Mouse (Mus musculus): ENCODE results near the gene Clec16a. TPM values are rescaled to one million over a fixed set of nuclear protein-coding genes. Genes with fewer than 3 reads are reported as not detected.

The Clec16a gene
- polyA plus RNA-seq, 1 experiment from 2014 or later = 29.6 TPM

DNA sequence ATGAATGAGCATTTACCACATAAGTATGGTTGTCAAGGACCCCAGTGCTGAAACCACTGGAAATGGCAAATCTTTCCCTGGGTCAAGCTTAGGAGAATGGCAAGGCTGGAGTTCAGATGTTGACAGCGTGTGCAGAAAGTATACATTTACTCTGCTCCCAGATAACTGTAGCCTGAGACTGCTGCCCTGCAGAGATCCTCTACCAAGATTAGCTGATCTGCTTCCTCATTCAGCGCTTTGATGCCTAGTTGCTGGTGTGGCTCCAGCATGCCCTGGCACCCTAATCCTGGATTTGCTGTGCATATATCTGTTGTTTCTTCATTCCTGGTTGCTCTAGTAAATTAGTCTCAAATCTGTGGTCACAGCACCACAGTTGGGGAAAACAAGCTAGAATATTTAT lies 8.7 kb downstream of the Clec16a start:
- 85% methylated on average over 2 of the region's 2 CpGs for WGBS
- H3K9ac ChIP-seq (ENCODE audit: low read depth, low read length) = no peak overlapping the region
- peaks cover 10% of the 10 kb centered on the region for H3K4me1 ChIP-seq (ENCODE audit: control insufficient read depth, insufficient read depth, low read length)

DNA sequence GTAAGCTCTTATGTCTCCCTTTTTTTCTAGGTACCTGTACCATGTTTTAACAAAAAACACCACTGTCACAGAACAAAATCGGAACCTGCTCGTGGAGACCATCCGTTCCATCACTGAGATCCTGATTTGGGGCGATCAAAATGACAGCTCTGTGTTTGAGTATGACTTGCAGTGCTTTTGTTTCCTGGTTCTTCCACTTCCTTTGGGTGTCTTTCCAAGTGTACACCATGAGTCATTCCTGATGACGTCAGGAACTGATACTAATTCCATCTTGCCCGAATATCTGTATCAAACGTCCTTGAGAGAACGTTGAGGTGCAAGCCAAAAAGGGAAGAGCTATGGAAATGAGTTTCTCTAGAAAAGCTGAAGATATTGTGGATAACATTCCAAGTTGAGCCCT lies 14.9 kb downstream of the Clec16a start:
- no peak overlapping the region for H3K9ac ChIP-seq (ENCODE audit: low read depth, low read length)
- H3K4me3 ChIP-seq (ENCODE audit: low read depth, low read length) = no peak overlapping the region
- H3K4me1 ChIP-seq (ENCODE audit: control insufficient read depth, insufficient read depth, low read length) = no peaks in the 10 kb centered on the region
- no peak for ATAC-seq (ENCODE audit: low read depth)
- 91% methylated on average over 8 of the region's 8 CpGs for WGBS
- H3K27ac ChIP-seq (replicated peaks; ENCODE audit: low read depth, low read length) = no peak overlapping the region
- DNase-seq (ENCODE audit: low spot score) = no peak
- H3K9me3 ChIP-seq (ENCODE audit: control insufficient read depth, low read length) = no peaks in the 10 kb centered on the region
- H3K27me3 ChIP-seq (replicated peaks; ENCODE audit: control insufficient read depth, insufficient read depth, low read length) = no peaks in the 10 kb centered on the region
- H3K36me3 ChIP-seq (ENCODE audit: control insufficient read depth, insufficient read depth, low read length) = peaks cover 20% of the 10 kb centered on the region; the same call in 1 of the 2 replicates
- H3K4me2 ChIP-seq (ENCODE audit: low read depth, low read length) = no peak overlapping the region

More for the DNA sequence above, 8.7 kb downstream of the Clec16a start:
- Histone ChIP-seq H3K36me3 (ENCODE audit: control insufficient read depth, insufficient read depth, low read length) (no peaks in the 10 kb centered on the region), H3K9me3 (ENCODE audit: control insufficient read depth, low read length) (no peaks in the 10 kb centered on the region), H3K27ac (replicated peaks; ENCODE audit: low read depth, low read length) (no peak overlapping the region), H3K4me2 (ENCODE audit: low read depth, low read length) (no peak overlapping the region), H3K4me3 (ENCODE audit: low read depth, low read length) (no peak overlapping the region), H3K27me3 (replicated peaks; ENCODE audit: control insufficient read depth, insufficient read depth, low read length) (no peaks in the 10 kb centered on the region)
- ATAC-seq (ENCODE audit: low read depth) = no peak
- DNase-seq (ENCODE audit: low spot score) = no peak

DNA sequence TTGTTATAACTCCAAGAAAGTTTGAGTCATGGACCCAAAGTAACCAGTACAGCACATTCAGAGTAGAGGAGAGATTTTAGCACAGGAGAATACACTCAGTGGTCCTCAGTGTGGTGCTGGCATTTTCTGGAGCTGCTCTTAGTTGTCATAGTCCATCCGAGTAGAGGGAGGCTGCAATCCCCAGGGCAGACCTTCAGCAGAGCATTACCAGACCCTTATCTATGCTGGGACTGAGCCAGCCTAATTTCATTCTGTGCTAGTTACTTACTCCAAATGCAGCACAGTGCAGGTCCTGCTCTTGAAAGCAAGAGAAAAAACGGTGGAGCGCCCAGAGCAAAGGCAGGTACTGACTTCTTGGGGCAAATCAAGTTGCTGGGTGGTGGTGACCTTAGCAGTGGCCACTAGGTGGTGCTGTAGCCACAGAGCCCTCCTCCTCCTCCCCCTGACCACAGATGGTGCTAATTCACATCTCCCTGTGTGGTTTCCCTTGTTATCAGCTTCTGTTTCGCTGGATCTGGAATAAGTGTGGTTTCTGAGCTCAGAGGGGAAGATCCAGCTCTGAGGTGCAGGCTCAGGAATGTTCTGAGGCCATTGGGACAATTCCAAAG lies 20.2 kb downstream of the Clec16a start:
- Histone ChIP-seq H3K36me3 (ENCODE audit: control insufficient read depth, insufficient read depth, low read length) (peaks cover 28% of the 10 kb centered on the region), H3K4me2 (ENCODE audit: low read depth, low read length) (no peak overlapping the region), H3K9ac (ENCODE audit: low read depth, low read length) (no peak overlapping the region), H3K4me3 (ENCODE audit: low read depth, low read length) (no peak overlapping the region), H3K27ac (replicated peaks; ENCODE audit: low read depth, low read length) (no peak overlapping the region), H3K9me3 (ENCODE audit: control insufficient read depth, low read length) (no peaks in the 10 kb centered on the region), H3K27me3 (replicated peaks; ENCODE audit: control insufficient read depth, insufficient read depth, low read length) (no peaks in the 10 kb centered on the region), H3K4me1 (ENCODE audit: control insufficient read depth, insufficient read depth, low read length) (no peaks in the 10 kb centered on the region)
- ATAC-seq (ENCODE audit: low read depth) = peak; percentile 80
- 31% methylated on average over 4 of the region's 4 CpGs for WGBS
- DNase-seq (ENCODE audit: low spot score) = peak; percentile 80

DNA sequence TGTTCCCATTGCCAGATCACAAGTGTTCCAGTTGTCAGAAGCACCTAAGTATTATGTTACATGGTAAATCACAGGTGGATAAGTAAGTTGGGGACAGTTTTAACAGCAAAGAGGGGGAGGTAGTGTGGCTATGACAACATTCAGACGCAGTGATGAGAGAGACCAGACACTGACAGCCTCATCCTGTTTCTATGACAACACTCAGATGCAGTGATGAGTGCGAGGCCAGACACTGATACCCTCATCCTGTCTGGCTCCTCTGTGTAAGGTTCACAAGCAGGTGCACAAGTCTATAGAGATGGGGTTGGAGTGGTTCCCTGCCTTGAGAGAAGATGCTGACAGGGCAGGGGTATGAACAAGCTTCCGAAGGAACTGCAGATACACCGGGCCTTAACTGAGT lies 22.0 kb downstream of the Clec16a start:
- Histone ChIP-seq H3K4me2 (ENCODE audit: low read depth, low read length) (no peak overlapping the region), H3K4me1 (ENCODE audit: control insufficient read depth, insufficient read depth, low read length) (no peaks in the 10 kb centered on the region), H3K9me3 (ENCODE audit: control insufficient read depth, low read length) (no peaks in the 10 kb centered on the region), H3K36me3 (ENCODE audit: control insufficient read depth, insufficient read depth, low read length) (peaks cover 25% of the 10 kb centered on the region), H3K27me3 (replicated peaks; ENCODE audit: control insufficient read depth, insufficient read depth, low read length) (no peaks in the 10 kb centered on the region), H3K9ac (ENCODE audit: low read depth, low read length) (no peak overlapping the region), H3K27ac (replicated peaks; ENCODE audit: low read depth, low read length) (no peak overlapping the region), H3K4me3 (ENCODE audit: low read depth, low read length) (no peak overlapping the region)
- no peak for DNase-seq (ENCODE audit: low spot score)
- WGBS = 93% methylated on average over 4 of the region's 4 CpGs
- ATAC-seq (ENCODE audit: low read depth) = no peak

DNA sequence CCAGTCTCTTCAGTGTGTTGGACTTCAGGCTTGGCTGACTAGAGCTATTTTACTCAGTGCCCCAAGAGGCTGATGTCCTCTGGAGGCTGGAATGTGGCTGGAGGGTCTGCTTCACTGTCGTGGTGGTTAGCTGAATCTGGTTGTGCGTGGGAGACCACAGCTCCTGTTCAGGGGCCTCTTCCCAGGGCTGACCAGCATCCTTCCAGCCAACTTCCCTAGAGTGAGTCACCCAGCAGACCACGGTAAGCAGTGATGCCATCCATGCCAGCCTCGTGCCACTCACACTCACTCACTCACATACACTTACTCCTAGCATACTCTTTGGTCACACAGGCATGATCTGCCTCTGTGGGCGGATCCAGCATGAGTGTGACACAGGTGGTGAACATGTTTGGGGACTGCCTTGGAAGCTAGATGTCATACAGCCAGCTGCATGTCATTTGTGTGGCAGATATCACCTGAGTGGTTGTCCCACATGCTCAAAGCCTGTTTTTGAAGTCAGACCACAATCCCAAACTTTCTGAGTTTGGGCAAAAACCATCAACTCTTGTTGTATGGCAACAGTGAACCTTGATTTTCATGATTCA lies 24.8 kb downstream of the Clec16a start:
- Histone ChIP-seq H3K9ac (ENCODE audit: low read depth, low read length) (no peak overlapping the region), H3K36me3 (ENCODE audit: control insufficient read depth, insufficient read depth, low read length) (peaks cover 35% of the 10 kb centered on the region), H3K4me2 (ENCODE audit: low read depth, low read length) (no peak overlapping the region), H3K4me1 (ENCODE audit: control insufficient read depth, insufficient read depth, low read length) (no peaks in the 10 kb centered on the region), H3K9me3 (ENCODE audit: control insufficient read depth, low read length) (no peaks in the 10 kb centered on the region), H3K4me3 (ENCODE audit: low read depth, low read length) (no peak overlapping the region), H3K27ac (replicated peaks; ENCODE audit: low read depth, low read length) (no peak overlapping the region), H3K27me3 (replicated peaks; ENCODE audit: control insufficient read depth, insufficient read depth, low read length) (no peaks in the 10 kb centered on the region)
- ATAC-seq (ENCODE audit: low read depth) = no peak
- DNase-seq (ENCODE audit: low spot score) = no peak
- 76% methylated on average over 5 of the region's 5 CpGs for WGBS

DNA sequence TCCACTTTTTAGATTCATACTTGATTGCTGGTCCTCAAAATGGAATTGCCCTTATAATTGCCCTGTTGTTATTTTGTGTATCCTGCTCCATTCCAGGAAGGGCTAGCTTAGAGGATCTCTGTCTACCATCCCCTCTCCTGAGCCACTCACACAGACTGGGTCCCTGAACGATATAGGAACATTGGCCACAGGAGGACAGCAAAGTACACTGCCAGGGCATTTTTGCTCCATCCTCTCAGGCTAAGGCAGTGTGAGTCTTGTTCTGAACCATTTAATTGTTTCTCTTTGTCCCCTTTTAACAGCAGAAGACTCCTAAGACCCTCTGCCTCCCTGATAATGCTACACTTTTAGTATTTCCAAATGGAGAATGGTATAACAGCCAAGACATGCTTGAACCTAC lies 25.6 kb downstream of the Clec16a start:
- 68% methylated on average over 1 of the region's 1 CpGs for WGBS
- H3K9me3 ChIP-seq (ENCODE audit: control insufficient read depth, low read length) = no peaks in the 10 kb centered on the region
- H3K4me2 ChIP-seq (ENCODE audit: low read depth, low read length) = no peak overlapping the region
- no peak overlapping the region for H3K4me3 ChIP-seq (ENCODE audit: low read depth, low read length)
- H3K36me3 ChIP-seq (ENCODE audit: control insufficient read depth, insufficient read depth, low read length) = peaks cover 37% of the 10 kb centered on the region
- H3K27ac ChIP-seq (replicated peaks; ENCODE audit: low read depth, low read length) = no peak overlapping the region
- H3K9ac ChIP-seq (ENCODE audit: low read depth, low read length) = no peak overlapping the region
- H3K4me1 ChIP-seq (ENCODE audit: control insufficient read depth, insufficient read depth, low read length) = no peaks in the 10 kb centered on the region
- no peak for DNase-seq (ENCODE audit: low spot score)
- no peak for ATAC-seq (ENCODE audit: low read depth)
- H3K27me3 ChIP-seq (replicated peaks; ENCODE audit: control insufficient read depth, insufficient read depth, low read length) = no peaks in the 10 kb centered on the region

DNA sequence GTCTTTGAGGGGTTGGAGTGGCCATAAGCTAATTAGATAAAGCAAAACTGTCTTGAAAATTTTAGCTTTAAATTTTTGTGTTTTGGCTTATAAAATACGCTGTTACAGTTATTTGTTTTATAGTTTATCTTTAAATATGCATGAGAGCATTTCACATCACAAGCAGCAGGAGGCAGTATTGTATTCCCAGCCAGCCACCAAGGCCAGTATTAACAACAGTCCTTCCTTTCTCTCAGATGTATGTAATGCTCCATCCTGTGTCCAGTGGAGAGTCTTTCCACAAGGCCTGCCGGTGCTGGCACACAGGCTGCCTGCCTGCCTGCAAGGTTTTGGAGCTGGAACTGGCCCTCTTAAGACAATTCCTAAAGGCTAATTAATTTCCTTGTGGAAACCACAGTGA lies 26.7 kb downstream of the Clec16a start:
- Histone ChIP-seq H3K27me3 (replicated peaks; ENCODE audit: control insufficient read depth, insufficient read depth, low read length) (no peaks in the 10 kb centered on the region), H3K9ac (ENCODE audit: low read depth, low read length) (no peak overlapping the region), H3K36me3 (ENCODE audit: control insufficient read depth, insufficient read depth, low read length) (peaks cover 43% of the 10 kb centered on the region), H3K9me3 (ENCODE audit: control insufficient read depth, low read length) (no peaks in the 10 kb centered on the region), H3K4me1 (ENCODE audit: control insufficient read depth, insufficient read depth, low read length) (no peaks in the 10 kb centered on the region), H3K27ac (replicated peaks; ENCODE audit: low read depth, low read length) (no peak overlapping the region), H3K4me2 (ENCODE audit: low read depth, low read length) (no peak overlapping the region), H3K4me3 (ENCODE audit: low read depth, low read length) (no peak overlapping the region)
- 53% methylated on average over 2 of the region's 2 CpGs for WGBS
- DNase-seq (ENCODE audit: low spot score) = peak; percentile 31
- ATAC-seq (ENCODE audit: low read depth) = no peak

DNA sequence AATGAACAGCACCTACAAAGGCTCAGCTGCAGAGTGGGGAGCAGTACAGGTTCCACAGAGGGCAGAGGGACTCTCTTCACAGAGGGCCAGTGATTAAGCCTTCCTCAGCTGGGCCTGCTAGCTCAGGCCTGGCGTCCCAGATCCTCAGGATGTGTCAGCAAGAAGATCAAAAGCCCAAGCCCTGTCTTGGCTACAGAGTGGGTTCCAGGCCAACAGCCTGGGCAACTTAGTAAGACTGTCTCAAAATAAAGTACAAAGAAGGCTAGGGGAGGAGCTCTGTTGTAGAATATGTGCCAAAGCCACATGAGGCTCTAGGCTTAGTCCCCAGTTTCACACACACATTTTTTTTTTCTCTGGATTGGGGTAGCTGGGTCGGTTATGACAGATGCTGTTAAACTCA lies 29.8 kb downstream of the Clec16a start:
- no peak overlapping the region for H3K27ac ChIP-seq (replicated peaks; ENCODE audit: low read depth, low read length)
- H3K4me1 ChIP-seq (ENCODE audit: control insufficient read depth, insufficient read depth, low read length) = no peaks in the 10 kb centered on the region
- H3K27me3 ChIP-seq (replicated peaks; ENCODE audit: control insufficient read depth, insufficient read depth, low read length) = no peaks in the 10 kb centered on the region
- peaks cover 56% of the 10 kb centered on the region for H3K36me3 ChIP-seq (ENCODE audit: control insufficient read depth, insufficient read depth, low read length)
- no peak for DNase-seq (ENCODE audit: low spot score)
- 64% methylated on average over 2 of the region's 2 CpGs for WGBS
- ATAC-seq (ENCODE audit: low read depth) = no peak
- H3K4me2 ChIP-seq (ENCODE audit: low read depth, low read length) = no peak overlapping the region
- H3K4me3 ChIP-seq (ENCODE audit: low read depth, low read length) = no peak overlapping the region
- no peak overlapping the region for H3K9ac ChIP-seq (ENCODE audit: low read depth, low read length)
- no peaks in the 10 kb centered on the region for H3K9me3 ChIP-seq (ENCODE audit: control insufficient read depth, low read length)

DNA sequence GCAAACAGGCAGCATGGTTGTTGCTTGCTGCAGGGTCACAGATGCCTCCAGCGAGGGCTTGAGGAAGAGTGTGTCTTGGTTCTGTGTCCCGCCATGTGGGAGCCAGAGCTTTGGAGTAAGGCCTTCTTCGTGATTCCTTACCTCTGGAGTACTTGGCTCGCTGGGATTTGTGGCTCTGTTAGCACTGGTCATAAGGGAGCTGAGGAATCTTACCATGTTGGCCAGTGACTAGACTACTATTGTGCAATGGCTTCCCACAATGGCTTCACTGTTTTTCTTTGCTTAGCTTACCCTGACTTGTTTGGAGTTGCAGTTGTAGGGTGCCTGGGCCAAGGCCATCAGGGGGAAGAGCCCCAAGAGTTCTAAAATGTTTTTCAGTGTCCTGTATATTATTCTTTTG lies 30.8 kb downstream of the Clec16a start:
- no peaks in the 10 kb centered on the region for H3K27me3 ChIP-seq (replicated peaks; ENCODE audit: control insufficient read depth, insufficient read depth, low read length)
- H3K9me3 ChIP-seq (ENCODE audit: control insufficient read depth, low read length) = no peaks in the 10 kb centered on the region
- no peak for ATAC-seq (ENCODE audit: low read depth)
- no peak overlapping the region for H3K9ac ChIP-seq (ENCODE audit: low read depth, low read length)
- H3K4me3 ChIP-seq (ENCODE audit: low read depth, low read length) = no peak overlapping the region
- H3K36me3 ChIP-seq (ENCODE audit: control insufficient read depth, insufficient read depth, low read length) = peaks cover 57% of the 10 kb centered on the region
- no peak for DNase-seq (ENCODE audit: low spot score)
- no peak overlapping the region for H3K4me2 ChIP-seq (ENCODE audit: low read depth, low read length)
- H3K4me1 ChIP-seq (ENCODE audit: control insufficient read depth, insufficient read depth, low read length) = no peaks in the 10 kb centered on the region
- H3K27ac ChIP-seq (replicated peaks; ENCODE audit: low read depth, low read length) = no peak overlapping the region
- 87% methylated on average over 4 of the region's 4 CpGs for whole genome bisulfite sequencing
